Mouse (Mus musculus): ENCODE measurements around the gene Fcgr3. TPM values are rescaled to one million over a fixed set of nuclear protein-coding genes. Genes with fewer than 3 reads are reported as not detected.
"Not testable (repeated sequence)": the region's sequence is repeated elsewhere in the genome, so short reads cannot be mapped to it uniquely, and the experiment has no call there.

Fcgr3 gene
- polyA plus RNA-seq, 1 experiment from 2014 or later: 11.1 TPM

GRCm38 (mm10) chr1:171078419-171078818 is 13.7 kb upstream of the Fcgr3 start:
- Histone ChIP-seq H3K4me3 (ENCODE audit: low read depth, low read length) (0 out of 2 replicates have a peak overlapping the region, but pooled peaks have one; percentile 6), H3K4me2 (replicated peaks; ENCODE audit: low read depth, low read length) (0 out of 2 replicates have a peak overlapping the region, but pooled peaks have one; percentile 5)
- 18% methylated on average over 12 of the region's 12 CpGs for WGBS
- H3K36me3 ChIP-seq (ENCODE audit: control insufficient read depth, insufficient read depth, low read length); H3K4me1 ChIP-seq (ENCODE audit: control insufficient read depth, insufficient read depth, low read length); ATAC-seq (ENCODE audit: insufficient number of reproducible peaks, insufficient read depth, low FRiP score, low read depth); H3K27me3 ChIP-seq (ENCODE audit: control insufficient read depth, insufficient read depth, low read length); H3K9me3 ChIP-seq (ENCODE audit: control insufficient read depth, low read depth, low read length); H3K9ac ChIP-seq (replicated peaks; ENCODE audit: low read depth, low read length); H3K27ac ChIP-seq (ENCODE audit: low read length): not testable (repeated sequence)

DNA sequence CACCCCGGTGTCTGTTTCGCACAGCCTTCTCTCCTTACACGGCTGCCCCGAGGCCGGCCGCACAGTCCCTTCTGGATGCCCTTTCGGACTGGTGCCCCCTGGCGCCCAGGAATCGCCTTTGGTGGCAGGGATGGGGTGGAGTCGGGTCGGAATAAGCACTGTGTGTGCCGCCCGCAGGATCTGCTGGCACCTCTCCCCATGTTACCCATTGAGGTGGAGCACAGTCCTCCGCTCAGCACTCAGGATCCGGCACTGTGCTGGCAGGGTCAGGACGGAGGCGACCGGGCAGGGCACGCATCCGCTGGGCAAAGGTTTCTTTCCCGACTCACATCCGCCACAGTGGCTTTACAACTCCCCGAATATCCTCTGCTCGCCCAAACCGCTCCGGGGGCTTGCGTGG is 13.2 kb upstream of the Fcgr3 start:
- 5% methylated on average over 15 of the region's 27 CpGs for WGBS
- 0 out of 2 replicates have a peak, but pooled peaks have one; percentile 4 for ATAC-seq (ENCODE audit: insufficient number of reproducible peaks, insufficient read depth, low FRiP score, low read depth)
- peak overlapping the region; percentile 30; the same call in 1 of the 2 replicates for H3K4me2 ChIP-seq (replicated peaks; ENCODE audit: low read depth, low read length)
- H3K36me3 ChIP-seq (ENCODE audit: control insufficient read depth, insufficient read depth, low read length); H3K4me1 ChIP-seq (ENCODE audit: control insufficient read depth, insufficient read depth, low read length); H3K9ac ChIP-seq (replicated peaks; ENCODE audit: low read depth, low read length); H3K4me3 ChIP-seq (ENCODE audit: low read depth, low read length); H3K27me3 ChIP-seq (ENCODE audit: control insufficient read depth, insufficient read depth, low read length); H3K27ac ChIP-seq (ENCODE audit: low read length); H3K9me3 ChIP-seq (ENCODE audit: control insufficient read depth, low read depth, low read length): not testable (repeated sequence)

GRCm38 (mm10) chr1:171077192-171077591 is 12.5 kb upstream of the Fcgr3 start:
- H3K27ac ChIP-seq (ENCODE audit: low read length); ATAC-seq (ENCODE audit: insufficient number of reproducible peaks, insufficient read depth, low FRiP score, low read depth); H3K4me2 ChIP-seq (replicated peaks; ENCODE audit: low read depth, low read length): not testable (repeated sequence)

DNA sequence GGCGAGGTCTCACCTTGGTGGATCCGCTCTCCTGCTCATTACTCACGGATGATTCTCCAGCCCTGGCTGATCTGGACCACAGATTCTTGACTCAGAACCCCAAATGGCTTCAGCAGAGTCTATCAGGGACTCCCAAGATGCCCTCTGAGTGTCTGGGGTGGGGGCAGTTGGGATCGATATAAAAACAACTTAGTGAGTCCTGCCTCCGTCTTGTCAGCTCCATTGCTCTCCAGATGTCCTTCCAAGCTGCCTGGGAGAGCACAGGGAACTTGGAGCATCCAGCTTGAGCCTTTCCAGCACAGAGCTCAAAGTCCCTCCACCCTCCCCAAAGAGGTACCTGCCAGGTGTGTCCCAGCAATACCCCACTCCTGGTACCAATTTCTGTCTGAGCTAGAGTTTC is 11.4 kb upstream of the Fcgr3 start:
- H3K27ac ChIP-seq (ENCODE audit: low read length); H3K4me1 ChIP-seq (ENCODE audit: control insufficient read depth, insufficient read depth, low read length); H3K4me3 ChIP-seq (ENCODE audit: low read depth, low read length); ATAC-seq (ENCODE audit: insufficient number of reproducible peaks, insufficient read depth, low FRiP score, low read depth); H3K4me2 ChIP-seq (replicated peaks; ENCODE audit: low read depth, low read length); H3K36me3 ChIP-seq (ENCODE audit: control insufficient read depth, insufficient read depth, low read length); H3K9me3 ChIP-seq (ENCODE audit: control insufficient read depth, low read depth, low read length); H3K9ac ChIP-seq (replicated peaks; ENCODE audit: low read depth, low read length); H3K27me3 ChIP-seq (ENCODE audit: control insufficient read depth, insufficient read depth, low read length): not testable (repeated sequence)
- 42% methylated on average over 2 of the region's 5 CpGs for WGBS

More at GRCm38 (mm10) chr1:171077192-171077591, 12.5 kb upstream of the Fcgr3 start:
- H3K27me3 ChIP-seq (ENCODE audit: control insufficient read depth, insufficient read depth, low read length); H3K36me3 ChIP-seq (ENCODE audit: control insufficient read depth, insufficient read depth, low read length); H3K9ac ChIP-seq (replicated peaks; ENCODE audit: low read depth, low read length); H3K9me3 ChIP-seq (ENCODE audit: control insufficient read depth, low read depth, low read length); H3K4me3 ChIP-seq (ENCODE audit: low read depth, low read length); H3K4me1 ChIP-seq (ENCODE audit: control insufficient read depth, insufficient read depth, low read length): not testable (repeated sequence)
- WGBS: 42% methylated on average over 5 of the region's 5 CpGs

DNA sequence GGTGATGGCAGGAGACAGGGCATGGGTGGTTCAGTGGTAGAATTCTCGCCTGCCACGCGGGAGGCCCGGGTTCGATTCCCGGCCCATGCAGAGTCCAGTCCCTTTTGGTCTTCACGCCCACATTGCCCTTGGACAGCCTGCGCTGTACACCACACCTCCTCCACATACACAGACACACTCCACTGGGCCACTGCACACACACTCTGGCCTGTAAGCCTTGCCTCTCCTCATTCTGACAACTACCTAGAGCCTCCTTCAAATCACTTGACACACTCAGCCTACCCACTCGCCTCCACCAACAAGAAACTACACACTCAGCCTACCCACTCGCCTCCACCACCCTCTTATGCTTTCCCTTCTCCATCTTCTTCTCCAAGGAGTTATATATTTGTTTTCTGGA is 9.5 kb upstream of the Fcgr3 start:
- not testable (repeated sequence) for H3K27me3 ChIP-seq (ENCODE audit: control insufficient read depth, insufficient read depth, low read length); H3K4me3 ChIP-seq (ENCODE audit: low read depth, low read length); H3K9me3 ChIP-seq (ENCODE audit: control insufficient read depth, low read depth, low read length); H3K4me1 ChIP-seq (ENCODE audit: control insufficient read depth, insufficient read depth, low read length); H3K36me3 ChIP-seq (ENCODE audit: control insufficient read depth, insufficient read depth, low read length); H3K4me2 ChIP-seq (replicated peaks; ENCODE audit: low read depth, low read length); H3K27ac ChIP-seq (ENCODE audit: low read length); H3K9ac ChIP-seq (replicated peaks; ENCODE audit: low read depth, low read length)
- WGBS: 29% methylated on average over 4 of the region's 10 CpGs
- ATAC-seq (ENCODE audit: insufficient number of reproducible peaks, insufficient read depth, low FRiP score, low read depth): peak; percentile 16; the same call in 1 of the 2 replicates

DNA sequence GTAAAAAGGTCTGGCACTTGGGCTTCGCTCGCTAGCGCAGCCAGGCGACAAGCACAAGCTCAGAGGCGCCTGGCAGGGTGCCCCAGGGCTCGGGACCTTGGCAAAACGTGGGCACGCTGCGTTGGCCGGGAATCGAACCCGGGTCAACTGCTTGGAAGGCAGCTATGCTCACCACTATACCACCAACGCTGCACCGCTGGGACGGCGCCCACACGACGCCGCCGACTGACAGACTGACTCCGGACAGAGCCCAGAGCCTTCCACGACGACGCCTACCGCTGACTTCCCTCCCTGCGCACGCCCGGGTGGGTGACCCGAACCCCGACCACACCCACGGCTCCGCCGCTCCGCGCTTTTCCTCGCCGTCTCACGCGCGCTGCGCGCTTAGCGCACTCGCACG is 7.5 kb upstream of the Fcgr3 start:
- H3K27ac ChIP-seq (ENCODE audit: low read length); H3K36me3 ChIP-seq (ENCODE audit: control insufficient read depth, insufficient read depth, low read length); H3K9ac ChIP-seq (replicated peaks; ENCODE audit: low read depth, low read length); H3K4me1 ChIP-seq (ENCODE audit: control insufficient read depth, insufficient read depth, low read length); H3K9me3 ChIP-seq (ENCODE audit: control insufficient read depth, low read depth, low read length); H3K4me2 ChIP-seq (replicated peaks; ENCODE audit: low read depth, low read length); H3K4me3 ChIP-seq (ENCODE audit: low read depth, low read length): not testable (repeated sequence)
- peak; percentile 44; the same call in 1 of the 2 replicates for ATAC-seq (ENCODE audit: insufficient number of reproducible peaks, insufficient read depth, low FRiP score, low read depth)
- H3K27me3 ChIP-seq (ENCODE audit: control insufficient read depth, insufficient read depth, low read length): peaks cover 12% of the 10 kb centered on the region
- WGBS: no CpG with 5 or more reads among the region's 45 CpGs

GRCm38 (mm10) chr1:171071726-171072125 is 7.0 kb upstream of the Fcgr3 start:
- H3K27me3 ChIP-seq (ENCODE audit: control insufficient read depth, insufficient read depth, low read length): peaks cover 12% of the 10 kb centered on the region
- ATAC-seq (ENCODE audit: insufficient number of reproducible peaks, insufficient read depth, low FRiP score, low read depth): peak; percentile 60
- H3K4me1 ChIP-seq (ENCODE audit: control insufficient read depth, insufficient read depth, low read length); H3K9me3 ChIP-seq (ENCODE audit: control insufficient read depth, low read depth, low read length); H3K9ac ChIP-seq (replicated peaks; ENCODE audit: low read depth, low read length); H3K27ac ChIP-seq (ENCODE audit: low read length); H3K4me3 ChIP-seq (ENCODE audit: low read depth, low read length); H3K36me3 ChIP-seq (ENCODE audit: control insufficient read depth, insufficient read depth, low read length); H3K4me2 ChIP-seq (replicated peaks; ENCODE audit: low read depth, low read length): not testable (repeated sequence)
- no CpG with 5 or more reads among the region's 35 CpGs for WGBS

- not testable (repeated sequence) for H3K36me3 ChIP-seq (ENCODE audit: control insufficient read depth, insufficient read depth, low read length); H3K4me3 ChIP-seq (ENCODE audit: low read depth, low read length); H3K4me1 ChIP-seq (ENCODE audit: control insufficient read depth, insufficient read depth, low read length); H3K9me3 ChIP-seq (ENCODE audit: control insufficient read depth, low read depth, low read length); ATAC-seq (ENCODE audit: insufficient number of reproducible peaks, insufficient read depth, low FRiP score, low read depth); H3K27ac ChIP-seq (ENCODE audit: low read length); H3K4me2 ChIP-seq (replicated peaks; ENCODE audit: low read depth, low read length); H3K9ac ChIP-seq (replicated peaks; ENCODE audit: low read depth, low read length)
- WGBS: 24% methylated on average over 11 of the region's 16 CpGs
- peaks cover 12% of the 10 kb centered on the region for H3K27me3 ChIP-seq (ENCODE audit: control insufficient read depth, insufficient read depth, low read length)
Observed at GRCm38 (mm10) chr1:171070879-171071278, 6.1 kb upstream of the Fcgr3 start.

- H3K4me3 ChIP-seq (ENCODE audit: low read depth, low read length); H3K4me1 ChIP-seq (ENCODE audit: control insufficient read depth, insufficient read depth, low read length); ATAC-seq (ENCODE audit: insufficient number of reproducible peaks, insufficient read depth, low FRiP score, low read depth); H3K36me3 ChIP-seq (ENCODE audit: control insufficient read depth, insufficient read depth, low read length); H3K4me2 ChIP-seq (replicated peaks; ENCODE audit: low read depth, low read length); H3K9me3 ChIP-seq (ENCODE audit: control insufficient read depth, low read depth, low read length); H3K27ac ChIP-seq (ENCODE audit: low read length); H3K9ac ChIP-seq (replicated peaks; ENCODE audit: low read depth, low read length): not testable (repeated sequence)
- WGBS: 61% methylated on average over 3 of the region's 3 CpGs
- H3K27me3 ChIP-seq (ENCODE audit: control insufficient read depth, insufficient read depth, low read length): peaks cover 13% of the 10 kb centered on the region
Observed at GRCm38 (mm10) chr1:171069508-171069907, 4.8 kb upstream of the Fcgr3 start.
